Mouse (Mus musculus): Measurements from ENCODE around the gene Dtl. TPM values are rescaled to one million over a fixed set of nuclear protein-coding genes. Genes with fewer than 3 reads are reported as not detected.
"Not testable (repeated sequence)": the region's sequence is repeated elsewhere in the genome, so short reads cannot be mapped to it uniquely, and the experiment has no call there.

The Dtl gene
- polyA plus RNA-seq, 1 experiment from 2014 or later: 30.8 TPM

DNA sequence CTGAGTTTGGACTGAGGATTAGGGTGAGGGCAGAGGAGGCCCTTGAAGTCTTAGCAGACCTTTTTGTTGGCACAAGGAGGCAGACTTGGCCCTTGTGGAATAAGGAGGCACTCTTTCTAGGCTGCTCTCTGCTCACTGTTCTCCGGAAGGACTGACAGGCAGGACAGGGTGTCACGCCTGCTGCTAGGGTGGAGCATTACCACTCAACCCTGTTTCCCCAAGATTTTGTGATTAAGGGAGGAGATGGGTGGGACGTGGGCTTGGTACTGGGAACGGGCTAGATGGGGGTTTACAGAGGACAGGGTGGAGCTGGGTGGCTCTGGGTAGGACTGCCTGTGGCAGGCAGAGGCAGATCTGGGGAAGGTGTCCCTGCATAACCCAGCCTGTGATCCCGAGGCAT lies 57.4 kb downstream of the Dtl start:
- Histone ChIP-seq H3K4me1 (ENCODE audit: control insufficient read depth, insufficient read depth, low read length) (no peaks in the 10 kb centered on the region), H3K27ac (ENCODE audit: low read length) (no peak overlapping the region), H3K4me3 (ENCODE audit: low read length) (no peak overlapping the region), H3K4me2 (ENCODE audit: low read depth, low read length) (no peak overlapping the region), H3K9me3 (ENCODE audit: control insufficient read depth, low read length) (no peaks in the 10 kb centered on the region), H3K27me3 (replicated peaks; ENCODE audit: control insufficient read depth, insufficient read depth, low read length) (no peaks in the 10 kb centered on the region), H3K9ac (ENCODE audit: low read depth, low read length) (no peak overlapping the region), H3K36me3 (ENCODE audit: control insufficient read depth, insufficient read depth, low read length) (no peaks in the 10 kb centered on the region)
- 73% methylated on average over 5 of the region's 5 CpGs for WGBS
- ATAC-seq: no peak

DNA sequence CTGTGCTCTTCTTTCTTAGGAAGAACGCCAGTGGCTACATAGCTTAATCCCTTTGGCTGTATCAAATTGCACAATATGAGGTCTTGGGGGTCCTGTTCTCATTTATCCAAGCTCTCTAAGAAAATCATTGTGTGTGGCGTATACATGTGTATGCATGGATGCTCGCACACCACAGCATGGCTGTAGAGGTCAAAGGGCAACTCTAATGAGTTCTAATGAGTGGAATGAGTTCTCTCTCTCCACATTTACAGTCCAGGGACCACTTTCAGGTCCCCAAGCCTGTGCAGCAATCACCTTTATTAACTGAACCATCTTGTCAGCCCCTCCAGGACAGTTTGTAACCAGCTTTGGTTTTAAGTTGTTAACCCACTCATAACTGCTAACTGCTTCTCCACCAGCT lies 58.3 kb downstream of the Dtl start:
- H3K36me3 ChIP-seq (ENCODE audit: control insufficient read depth, insufficient read depth, low read length): no peaks in the 10 kb centered on the region
- H3K9ac ChIP-seq (ENCODE audit: low read depth, low read length): no peak overlapping the region
- H3K27ac ChIP-seq (ENCODE audit: low read length): no peak overlapping the region
- no peaks in the 10 kb centered on the region for H3K4me1 ChIP-seq (ENCODE audit: control insufficient read depth, insufficient read depth, low read length)
- no peak overlapping the region for H3K4me2 ChIP-seq (ENCODE audit: low read depth, low read length)
- no peak overlapping the region for H3K4me3 ChIP-seq (ENCODE audit: low read length)
- no peaks in the 10 kb centered on the region for H3K27me3 ChIP-seq (replicated peaks; ENCODE audit: control insufficient read depth, insufficient read depth, low read length)
- WGBS: 83% methylated on average over 3 of the region's 3 CpGs
- ATAC-seq: no peak
- H3K9me3 ChIP-seq (ENCODE audit: control insufficient read depth, low read length): no peaks in the 10 kb centered on the region

DNA sequence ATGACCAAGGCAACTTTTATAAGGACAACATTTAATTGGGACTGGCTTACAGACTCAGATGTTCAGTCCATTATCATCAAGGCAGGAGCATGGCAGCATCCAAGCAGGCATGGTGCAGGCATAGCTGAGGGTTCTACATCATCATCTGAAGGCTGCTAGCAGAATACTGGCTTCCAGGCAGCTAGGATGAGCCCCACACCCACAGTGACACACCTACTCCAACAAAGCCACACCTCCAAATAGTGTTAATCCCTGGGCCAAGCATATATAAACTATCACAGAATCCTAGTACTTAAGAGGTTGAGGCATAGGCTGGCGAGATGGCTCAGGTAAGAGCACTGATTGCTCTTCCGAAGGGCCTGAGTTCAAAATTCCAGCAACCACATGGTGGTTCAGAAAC lies 59.0 kb downstream of the Dtl start:
- not testable (repeated sequence) for H3K9ac ChIP-seq (ENCODE audit: low read depth, low read length); H3K27ac ChIP-seq (ENCODE audit: low read length); H3K4me2 ChIP-seq (ENCODE audit: low read depth, low read length); ATAC-seq; H3K36me3 ChIP-seq (ENCODE audit: control insufficient read depth, insufficient read depth, low read length); H3K4me1 ChIP-seq (ENCODE audit: control insufficient read depth, insufficient read depth, low read length); H3K4me3 ChIP-seq (ENCODE audit: low read length); H3K27me3 ChIP-seq (replicated peaks; ENCODE audit: control insufficient read depth, insufficient read depth, low read length); H3K9me3 ChIP-seq (ENCODE audit: control insufficient read depth, low read length)
- WGBS: 84% methylated on average over 2 of the region's 2 CpGs

DNA sequence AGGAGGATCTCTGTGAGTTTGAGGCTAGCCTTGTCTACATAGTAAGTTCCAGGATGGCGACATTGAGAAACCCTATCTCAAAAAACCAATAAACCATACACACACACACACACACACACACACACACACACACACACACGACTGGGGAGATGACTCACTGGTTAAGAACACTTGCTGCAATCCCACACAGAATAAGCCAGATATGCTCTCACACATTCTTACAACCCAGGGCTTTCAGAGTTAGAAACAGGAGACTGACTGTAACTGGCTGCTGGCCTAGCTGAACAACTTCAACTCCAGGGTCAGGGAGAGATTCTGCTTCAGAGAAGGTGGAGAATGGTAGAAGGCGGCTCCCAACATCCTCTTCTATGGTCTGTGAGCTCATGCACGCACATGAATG lies 62.1 kb downstream of the Dtl start:
- Histone ChIP-seq H3K4me2 (ENCODE audit: low read depth, low read length) (no peak overlapping the region), H3K4me1 (ENCODE audit: control insufficient read depth, insufficient read depth, low read length) (no peaks in the 10 kb centered on the region), H3K27ac (ENCODE audit: low read length) (no peak overlapping the region), H3K9me3 (ENCODE audit: control insufficient read depth, low read length) (no peaks in the 10 kb centered on the region), H3K4me3 (ENCODE audit: low read length) (no peak overlapping the region), H3K27me3 (replicated peaks; ENCODE audit: control insufficient read depth, insufficient read depth, low read length) (no peaks in the 10 kb centered on the region), H3K9ac (ENCODE audit: low read depth, low read length) (no peak overlapping the region), H3K36me3 (ENCODE audit: control insufficient read depth, insufficient read depth, low read length) (no peaks in the 10 kb centered on the region)
- no peak for ATAC-seq
- 88% methylated on average over 4 of the region's 4 CpGs for WGBS

DNA sequence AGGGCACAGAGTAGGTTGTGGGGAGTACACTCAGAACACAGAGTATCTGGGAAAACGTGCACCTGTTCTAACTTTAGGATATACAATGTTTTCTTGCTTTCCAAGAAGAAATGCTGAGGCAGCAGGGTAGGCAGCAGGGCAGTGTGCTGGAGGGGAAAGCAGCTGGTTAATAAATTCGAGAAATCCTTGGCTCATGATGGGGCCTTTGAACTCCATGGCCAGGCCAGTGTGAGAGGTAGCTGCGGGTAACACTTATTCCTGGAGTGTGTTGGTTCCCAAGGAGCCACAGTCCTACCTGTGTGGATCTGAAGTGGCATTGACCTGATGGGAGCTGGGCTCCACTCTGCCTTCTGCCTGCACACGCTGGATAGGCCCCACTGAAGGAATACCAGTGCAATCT lies 63.0 kb downstream of the Dtl start:
- no peak for ATAC-seq
- Histone ChIP-seq H3K27ac (ENCODE audit: low read length) (no peak overlapping the region), H3K4me1 (ENCODE audit: control insufficient read depth, insufficient read depth, low read length) (no peaks in the 10 kb centered on the region), H3K4me3 (ENCODE audit: low read length) (no peak overlapping the region), H3K9me3 (ENCODE audit: control insufficient read depth, low read length) (no peaks in the 10 kb centered on the region), H3K9ac (ENCODE audit: low read depth, low read length) (no peak overlapping the region), H3K4me2 (ENCODE audit: low read depth, low read length) (no peak overlapping the region), H3K36me3 (ENCODE audit: control insufficient read depth, insufficient read depth, low read length) (no peaks in the 10 kb centered on the region), H3K27me3 (replicated peaks; ENCODE audit: control insufficient read depth, insufficient read depth, low read length) (no peaks in the 10 kb centered on the region)
- WGBS: 76% methylated on average over 4 of the region's 4 CpGs

- Histone ChIP-seq H3K4me1 (ENCODE audit: control insufficient read depth, insufficient read depth, low read length) (peaks cover 8% of the 10 kb centered on the region), H3K27ac (ENCODE audit: low read length) (no peak overlapping the region), H3K27me3 (replicated peaks; ENCODE audit: control insufficient read depth, insufficient read depth, low read length) (no peaks in the 10 kb centered on the region), H3K9ac (ENCODE audit: low read depth, low read length) (no peak overlapping the region), H3K9me3 (ENCODE audit: control insufficient read depth, low read length) (no peaks in the 10 kb centered on the region), H3K4me2 (ENCODE audit: low read depth, low read length) (no peak overlapping the region), H3K4me3 (ENCODE audit: low read length) (no peak overlapping the region), H3K36me3 (ENCODE audit: control insufficient read depth, insufficient read depth, low read length) (no peaks in the 10 kb centered on the region)
- 90% methylated on average over 8 of the region's 8 CpGs for WGBS
- no peak for ATAC-seq
These were observed 63.8 kb downstream of the Dtl start for GRCm38 (mm10) chr1:191511503-191511902.

DNA sequence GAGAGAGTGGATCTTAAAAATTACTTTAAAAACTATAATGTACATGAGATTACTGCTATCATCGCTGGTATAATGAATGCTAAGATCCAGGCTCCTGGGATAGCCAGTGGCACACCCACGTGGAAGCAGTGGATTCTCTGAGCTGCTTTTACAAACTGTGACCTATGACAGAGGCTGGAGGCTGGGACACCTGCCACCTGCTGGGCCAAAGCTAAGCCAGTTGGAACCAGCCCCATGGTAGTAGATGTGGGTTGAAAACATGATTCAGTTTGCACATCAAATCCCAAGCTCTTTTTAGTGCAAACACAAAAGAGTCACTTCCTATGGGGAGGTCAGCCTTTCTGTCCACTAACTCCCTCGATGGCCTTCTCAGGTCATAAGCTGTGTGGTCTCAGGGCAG lies 65.5 kb downstream of the Dtl start:
- ATAC-seq: no peak
- WGBS: 65% methylated on average over 3 of the region's 3 CpGs

GRCm38 (mm10) chr1:191509131-191509530 lies 66.2 kb downstream of the Dtl start:
- H3K27ac ChIP-seq (ENCODE audit: low read length): no peak overlapping the region
- WGBS: 76% methylated on average over 6 of the region's 6 CpGs
- H3K4me1 ChIP-seq (ENCODE audit: control insufficient read depth, insufficient read depth, low read length): peaks cover 8% of the 10 kb centered on the region
- no peak for ATAC-seq
- H3K4me3 ChIP-seq (ENCODE audit: low read length): no peak overlapping the region
- H3K4me2 ChIP-seq (ENCODE audit: low read depth, low read length): no peak overlapping the region
- no peaks in the 10 kb centered on the region for H3K36me3 ChIP-seq (ENCODE audit: control insufficient read depth, insufficient read depth, low read length)
- no peaks in the 10 kb centered on the region for H3K27me3 ChIP-seq (replicated peaks; ENCODE audit: control insufficient read depth, insufficient read depth, low read length)
- H3K9me3 ChIP-seq (ENCODE audit: control insufficient read depth, low read length): no peaks in the 10 kb centered on the region
- H3K9ac ChIP-seq (ENCODE audit: low read depth, low read length): no peak overlapping the region

More for the DNA sequence above, 65.5 kb downstream of the Dtl start:
- Histone ChIP-seq H3K4me3 (ENCODE audit: low read length) (no peak overlapping the region), H3K4me1 (ENCODE audit: control insufficient read depth, insufficient read depth, low read length) (peaks cover 8% of the 10 kb centered on the region), H3K36me3 (ENCODE audit: control insufficient read depth, insufficient read depth, low read length) (no peaks in the 10 kb centered on the region), H3K27ac (ENCODE audit: low read length) (no peak overlapping the region), H3K4me2 (ENCODE audit: low read depth, low read length) (no peak overlapping the region), H3K27me3 (replicated peaks; ENCODE audit: control insufficient read depth, insufficient read depth, low read length) (no peaks in the 10 kb centered on the region), H3K9ac (ENCODE audit: low read depth, low read length) (no peak overlapping the region), H3K9me3 (ENCODE audit: control insufficient read depth, low read length) (no peaks in the 10 kb centered on the region)

GRCm38 (mm10) chr1:191506791-191507190 lies 68.6 kb downstream of the Dtl start:
- ATAC-seq: no peak
- H3K9ac ChIP-seq (ENCODE audit: low read depth, low read length): no peak overlapping the region
- peaks cover 8% of the 10 kb centered on the region for H3K4me1 ChIP-seq (ENCODE audit: control insufficient read depth, insufficient read depth, low read length)
- no peaks in the 10 kb centered on the region for H3K27me3 ChIP-seq (replicated peaks; ENCODE audit: control insufficient read depth, insufficient read depth, low read length)
- H3K4me3 ChIP-seq (ENCODE audit: low read length): no peak overlapping the region
- no peak overlapping the region for H3K27ac ChIP-seq (ENCODE audit: low read length)
- no peaks in the 10 kb centered on the region for H3K9me3 ChIP-seq (ENCODE audit: control insufficient read depth, low read length)
- no peak overlapping the region for H3K4me2 ChIP-seq (ENCODE audit: low read depth, low read length)
- WGBS: 15% methylated on average over 1 of the region's 1 CpGs
- no peaks in the 10 kb centered on the region for H3K36me3 ChIP-seq (ENCODE audit: control insufficient read depth, insufficient read depth, low read length)

DNA sequence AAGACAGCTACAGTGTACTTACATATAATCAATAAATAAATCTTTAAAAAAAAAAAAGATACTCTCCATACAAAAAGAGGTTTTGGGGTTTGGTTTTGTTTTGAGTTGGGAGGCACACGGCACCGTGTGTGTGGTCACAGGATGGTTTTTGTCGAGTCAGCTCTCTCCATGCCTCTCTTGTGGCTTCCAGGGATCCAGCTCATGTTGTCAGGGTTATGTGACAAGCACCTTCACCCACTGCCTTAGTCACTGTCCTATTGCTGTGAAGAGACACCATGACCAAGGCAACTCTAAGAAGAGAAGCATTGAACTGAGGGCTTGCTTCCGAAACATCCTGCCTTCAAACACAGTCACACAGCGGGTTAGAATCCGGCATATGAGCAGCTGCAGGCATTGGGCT lies 75.7 kb downstream of the Dtl start:
- 90% methylated on average over 6 of the region's 6 CpGs for WGBS

More for the DNA sequence above, 75.7 kb downstream of the Dtl start:
- H3K9me3 ChIP-seq (ENCODE audit: control insufficient read depth, low read length): no peaks in the 10 kb centered on the region
- H3K4me3 ChIP-seq (ENCODE audit: low read length): no peak overlapping the region
- H3K9ac ChIP-seq (ENCODE audit: low read depth, low read length): no peak overlapping the region
- H3K4me1 ChIP-seq (ENCODE audit: control insufficient read depth, insufficient read depth, low read length): peaks cover 9% of the 10 kb centered on the region; the same call in 1 of the 2 replicates
- ATAC-seq: no peak
- no peaks in the 10 kb centered on the region for H3K27me3 ChIP-seq (replicated peaks; ENCODE audit: control insufficient read depth, insufficient read depth, low read length)
- H3K27ac ChIP-seq (ENCODE audit: low read length): no peak overlapping the region
- no peak overlapping the region for H3K4me2 ChIP-seq (ENCODE audit: low read depth, low read length)
- no peaks in the 10 kb centered on the region for H3K36me3 ChIP-seq (ENCODE audit: control insufficient read depth, insufficient read depth, low read length)

Data from intestine, embryonic 16.5 days (tissue).